ENCODE assay signal across 8 mouse cellular contexts in the genomic region with DNA sequence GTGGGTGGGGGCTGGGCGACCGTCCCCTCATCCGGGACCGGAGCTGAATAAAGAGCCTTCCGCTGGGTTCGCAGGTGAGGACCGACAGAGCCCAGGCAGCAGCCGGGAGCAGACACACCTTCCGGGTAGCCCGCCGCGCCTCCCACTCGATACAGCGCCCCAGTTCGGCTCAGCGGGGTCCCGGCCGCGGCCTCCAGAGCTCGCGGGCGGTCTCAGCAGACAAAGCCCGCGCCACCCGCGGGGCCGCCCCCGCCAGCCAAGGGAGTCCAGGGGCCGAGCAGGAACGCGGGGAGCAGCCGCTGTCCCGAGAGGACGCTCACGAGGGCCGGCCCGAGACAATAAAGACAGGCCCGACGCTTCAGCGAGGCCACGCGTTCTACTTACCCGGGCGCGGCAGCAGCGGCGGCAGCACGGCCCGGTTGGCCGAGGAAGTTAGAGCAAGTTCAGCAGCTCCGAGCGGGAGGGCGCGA. TPM values are rescaled to one million over a fixed set of nuclear protein-coding genes. Genes with fewer than 3 reads are reported as not detected.
DNase-seq lines count a peak whose midpoint lies in the region; ATAC-seq and TF ChIP-seq lines count a peak whose summit lies in the region.

A gene (minus strand): TSS at position 416 of the 470 bp plus-strand sequence.

- WGBS in lung, embryonic 16.5 days: under 1% methylated on average over 43 of the region's 54 CpGs
- under 1% methylated on average over 47 of the region's 54 CpGs for WGBS in midbrain, embryonic 13.5 days

- peak; percentile 51; the same call in 1 of the 2 replicates for ATAC-seq in lung, embryonic 16.5 days (ENCODE audit: low read depth)
- peak; percentile 83; the same call in 1 of the 2 replicates for ATAC-seq in midbrain, embryonic 13.5 days

- H3K36me3 ChIP-seq in lung, embryonic 16.5 days (ENCODE audit: control insufficient read depth, insufficient read depth, low read length): no peaks in the 10 kb centered on the region
- no peaks in the 10 kb centered on the region for H3K36me3 ChIP-seq in midbrain, embryonic 13.5 days

- TF ChIP-seq CTCF in bone marrow macrophage, adult 2 months (IDR thresholded peaks at IDR 0.05; ENCODE audit: low read depth, low read length): no peak

- H3K27ac ChIP-seq in lung, embryonic 16.5 days (ENCODE audit: low read length): peak within 1 kb of the TSS; percentile 94
- H3K27ac ChIP-seq in bone marrow macrophage, adult 2 months (ENCODE audit: insufficient read depth, low read depth, low read length): peak within 1 kb of the TSS; percentile 87
- H3K27ac ChIP-seq in midbrain, embryonic 13.5 days: peak within 1 kb of the TSS; percentile 89

- H3K9ac ChIP-seq in lung, embryonic 16.5 days (ENCODE audit: low read length): peak within 1 kb of the TSS; percentile 95
- peak within 1 kb of the TSS; percentile 91 for H3K9ac ChIP-seq in midbrain, embryonic 13.5 days (replicated peaks)

- peak within 1 kb of the TSS; percentile 84 for H3K4me2 ChIP-seq in lung, embryonic 16.5 days (ENCODE audit: low read depth, low read length)
- H3K4me2 ChIP-seq in midbrain, embryonic 13.5 days (replicated peaks): peak within 1 kb of the TSS; percentile 91

- H3K9me3 ChIP-seq in lung, embryonic 16.5 days (ENCODE audit: control insufficient read depth, low read length): no peaks in the 10 kb centered on the region
- no peaks in the 10 kb centered on the region for H3K9me3 ChIP-seq in midbrain, embryonic 13.5 days

- no peak for TF ChIP-seq POLR2A in bone marrow macrophage, adult 2 months (IDR thresholded peaks at IDR 0.05; ENCODE audit: borderline replicate concordance, low read depth, low read length)

- H3K4me1 ChIP-seq in lung, embryonic 16.5 days (replicated peaks; ENCODE audit: control insufficient read depth, insufficient read depth, low read length): peaks cover 32% of the 10 kb centered on the region
- H3K4me1 ChIP-seq in bone marrow macrophage, adult 2 months (ENCODE audit: control insufficient read depth, insufficient read depth, low read length): peaks cover 41% of the 10 kb centered on the region
- peaks cover 43% of the 10 kb centered on the region for H3K4me1 ChIP-seq in midbrain, embryonic 13.5 days (replicated peaks)

- DNase-seq in lung, postnatal 14 days: no peak
- DNase-seq in gonadal fat pad, adult 2 months (ENCODE audit: low read depth): no peak
- no peak for DNase-seq in layer of hippocampus, postnatal 14 days (ENCODE audit: low spot score in 2 of 2)
- DNase-seq in spleen, postnatal 4 days (ENCODE audit: low spot score in 2 of 2): no peak
- no peak for DNase-seq in lung, postnatal 25 days (ENCODE audit: low spot score)

- H3K4me3 ChIP-seq in lung, embryonic 16.5 days (ENCODE audit: low read length): peak within 1 kb of the TSS; percentile 85
- peak within 1 kb of the TSS; percentile 83 for H3K4me3 ChIP-seq in bone marrow macrophage, adult 2 months (ENCODE audit: insufficient read depth, low read length)
- H3K4me3 ChIP-seq in midbrain, embryonic 13.5 days (replicated peaks): peak within 1 kb of the TSS; percentile 91

- no peaks in the 10 kb centered on the region for H3K27me3 ChIP-seq in lung, embryonic 16.5 days (ENCODE audit: control insufficient read depth, insufficient read depth, low read depth, low read length)
- no peaks in the 10 kb centered on the region for H3K27me3 ChIP-seq in midbrain, embryonic 13.5 days

RNA-seq across cellular contexts. Expression of the gene that starts here (rescaled TPM):
- 104 TPM in 2 replicates for polyA plus RNA-seq in lung, embryonic 16.5 days (2015; fragmentation: Nextera tagmentation; extraction: Ambion mirVana)
- polyA plus RNA-seq in bone marrow macrophage, adult 2 months (2012; ENCODE audit: insufficient read depth, insufficient read length, missing spikeins): 71.8 and 88.3 TPM in 2 replicates
- polyA plus RNA-seq in gonadal fat pad, adult 2 months (2012; rRNA removed): 100 and 106 TPM in 2 replicates
- total RNA-seq in layer of hippocampus, postnatal 14 days (2021): 10 to 100 TPM; 34.5 to 35.5 TPM
- polyA plus RNA-seq in midbrain, embryonic 13.5 days (2015; fragmentation: Nextera tagmentation; extraction: Ambion mirVana): 79.7 and 80.4 TPM in 2 replicates
